Mouse (Mus musculus): Measurements from ENCODE around the gene F13b.
A peak's percentile ranks its signal among the peaks of the same experiment; 100 is the strongest.

The F13b gene

GRCm38 (mm10) chr1:139501258-139501752 lies at the start of gene F13b:
TSS of gene F13b (plus strand) at chr1:139501702.
- no peak for DNase-seq (ENCODE audit: low spot score)

- peak; percentile 85 for DNase-seq (ENCODE audit: low spot score)
Measured at GRCm38 (mm10) chr1:139454340-139455225, 46.9 kb upstream of the F13b start, which contains the start of gene Aspm. TSS of gene Aspm (plus strand) at chr1:139454772.

- peak; percentile 42 for DNase-seq (ENCODE audit: low spot score)
Measured at GRCm38 (mm10) chr1:139455226-139455869, 46.2 kb upstream of the F13b start.

GRCm38 (mm10) chr1:139460807-139461206 lies 40.7 kb upstream of the F13b start:
- DNase-seq (ENCODE audit: low spot score): no peak

- DNase-seq (ENCODE audit: low spot score): no peak
Measured at GRCm38 (mm10) chr1:139465936-139466335, 35.6 kb upstream of the F13b start.

GRCm38 (mm10) chr1:139478898-139479297 lies 22.6 kb upstream of the F13b start:
- DNase-seq (ENCODE audit: low spot score): no peak

- no peak for DNase-seq (ENCODE audit: low spot score)
Measured at GRCm38 (mm10) chr1:139480246-139480645, 21.3 kb upstream of the F13b start.

- no peak for DNase-seq (ENCODE audit: low spot score)
Measured at GRCm38 (mm10) chr1:139481146-139481545, 20.4 kb upstream of the F13b start.

GRCm38 (mm10) chr1:139494630-139495029 lies 6.9 kb upstream of the F13b start:
- DNase-seq (ENCODE audit: low spot score): no peak

GRCm38 (mm10) chr1:139495408-139495807 lies 6.1 kb upstream of the F13b start:
- DNase-seq (ENCODE audit: low spot score): no peak

GRCm38 (mm10) chr1:139496212-139496611 lies 5.3 kb upstream of the F13b start:
- no peak for DNase-seq (ENCODE audit: low spot score)

GRCm38 (mm10) chr1:139499751-139500150 lies 1.8 kb upstream of the F13b start:
- no peak for DNase-seq (ENCODE audit: low spot score)

- no peak for DNase-seq (ENCODE audit: low spot score)
Measured at GRCm38 (mm10) chr1:139514556-139514955, 13.1 kb downstream of the F13b start.

- DNase-seq (ENCODE audit: low spot score): no peak
Measured at GRCm38 (mm10) chr1:139548536-139548935, 47.0 kb downstream of the F13b start.

- DNase-seq (ENCODE audit: low spot score): no peak
Measured at GRCm38 (mm10) chr1:139551311-139551710, 49.8 kb downstream of the F13b start.

- no peak for DNase-seq (ENCODE audit: low spot score)
Measured at GRCm38 (mm10) chr1:139560024-139560423, 58.5 kb downstream of the F13b start, which contains the start of gene Cfhr1. TSS of gene Cfhr1 (minus strand) at chr1:139560272.
